Mouse (Mus musculus): Measurements from ENCODE around the gene Fabp3.

- TF ChIP-seq CTCF (IDR thresholded peaks at IDR 0.05; ENCODE audit: low read depth, low read length) = no peak
- TF ChIP-seq GATA1 (IDR thresholded peaks at IDR 0.05; ENCODE audit: borderline replicate concordance, low read length) = no peak
- TF ChIP-seq GATA2 (IDR thresholded peaks at IDR 0.05; ENCODE audit: borderline replicate concordance, low read depth, low read length) = no peak
- no peak for TF ChIP-seq TAL1 (conservative IDR thresholded peaks at IDR 0.05; ENCODE audit: low read depth, low read length)
- TF ChIP-seq POLR2AphosphoS5 (IDR thresholded peaks at IDR 0.05; ENCODE audit: insufficient replicate concordance, low read depth, low read length) = no peak
These were observed 17.1 kb downstream of the Fabp3 start for GRCm38 (mm10) chr4:130325446-130325845.

Measured in G1E (cell line).